Mouse (Mus musculus) testis, adult 2 months (tissue): ENCODE measurements around the gene Alpk1.

ENCODE experiments used
- CTCF ChIP-seq: fragments of 200-500 bp; IDR thresholded peaks from 2 replicates; pipeline ENCODE4 v1.5.1; 2012; ENCODE audit warnings: low read depth, mild to moderate bottlenecking, inconsistent platforms, low read length, moderate library complexity; ENCODE audit not compliant: control insufficient read depth, insufficient read depth, insufficient replicate concordance
- POLR2A ChIP-seq: fragments of 200-500 bp; IDR thresholded peaks from 2 replicates; pipeline ENCODE4 v1.6.1; 2012; ENCODE audit warnings: low read depth, mild to moderate bottlenecking, inconsistent platforms, low read length, moderate library complexity; ENCODE audit not compliant: control insufficient read depth

DNA sequence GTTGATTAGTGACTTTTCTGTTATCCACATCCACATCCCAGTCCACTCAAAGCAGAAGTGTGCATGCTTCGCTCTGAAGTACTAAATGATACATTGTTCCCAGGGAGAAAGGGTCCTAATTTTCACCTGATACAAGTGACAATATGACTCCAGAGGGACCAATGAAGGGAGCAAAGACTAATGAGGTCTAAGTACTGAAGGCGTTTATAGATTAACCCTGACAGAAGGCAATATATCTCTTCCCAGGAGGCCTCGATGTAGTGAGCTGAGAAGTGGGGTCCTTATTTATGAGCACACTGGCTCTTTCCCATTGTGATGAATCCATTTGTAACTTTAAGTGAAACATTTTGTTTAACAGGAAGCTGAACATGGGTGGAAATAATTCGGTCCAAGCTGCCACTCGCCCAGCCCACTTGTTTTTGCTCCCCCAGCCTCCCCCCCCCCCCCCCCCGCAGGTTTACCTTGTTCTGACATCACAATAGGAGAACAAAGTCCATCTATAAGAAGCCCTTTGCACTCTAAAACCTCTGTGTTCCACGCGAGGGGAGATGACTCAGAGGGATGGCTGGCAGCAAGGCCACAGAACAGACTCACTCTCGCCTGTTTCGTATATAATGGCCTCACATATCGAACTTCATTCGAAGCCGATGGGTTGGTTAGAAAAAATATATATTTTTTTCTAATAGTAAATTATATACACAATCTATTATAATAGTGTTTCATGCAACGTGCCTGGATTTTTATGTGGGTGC is 36.5 kb downstream of the Alpk1 start:
- TF ChIP-seq CTCF (no peak), POLR2A (peak; percentile 54; the same call in 1 of the 2 replicates)
